Mouse (Mus musculus) urinary bladder, adult 2 months (tissue): Measurements from ENCODE around the gene Plpp3. TPM values are rescaled to one million over a fixed set of nuclear protein-coding genes. Genes with fewer than 3 reads are reported as not detected.
A peak's percentile ranks its signal among the peaks of the same experiment; 100 is the strongest.

Experiments used
- DNase-seq: peaks from one replicate; pipeline ENCODE4 v3.0.0; 2022; ENCODE audit warnings: low spot score
- polyA plus RNA-seq: library from polyadenylated mRNA; depleted of rRNA; stranded (reverse); fragments of >200 nt; gene quantifications from 2 replicates; pipeline ENCODE4 v1.2.3, GENCODE M21; 2012; rRNA removed

The Plpp3 gene
- 165 and 174 TPM in 2 replicates for polyA plus RNA-seq

DNA sequence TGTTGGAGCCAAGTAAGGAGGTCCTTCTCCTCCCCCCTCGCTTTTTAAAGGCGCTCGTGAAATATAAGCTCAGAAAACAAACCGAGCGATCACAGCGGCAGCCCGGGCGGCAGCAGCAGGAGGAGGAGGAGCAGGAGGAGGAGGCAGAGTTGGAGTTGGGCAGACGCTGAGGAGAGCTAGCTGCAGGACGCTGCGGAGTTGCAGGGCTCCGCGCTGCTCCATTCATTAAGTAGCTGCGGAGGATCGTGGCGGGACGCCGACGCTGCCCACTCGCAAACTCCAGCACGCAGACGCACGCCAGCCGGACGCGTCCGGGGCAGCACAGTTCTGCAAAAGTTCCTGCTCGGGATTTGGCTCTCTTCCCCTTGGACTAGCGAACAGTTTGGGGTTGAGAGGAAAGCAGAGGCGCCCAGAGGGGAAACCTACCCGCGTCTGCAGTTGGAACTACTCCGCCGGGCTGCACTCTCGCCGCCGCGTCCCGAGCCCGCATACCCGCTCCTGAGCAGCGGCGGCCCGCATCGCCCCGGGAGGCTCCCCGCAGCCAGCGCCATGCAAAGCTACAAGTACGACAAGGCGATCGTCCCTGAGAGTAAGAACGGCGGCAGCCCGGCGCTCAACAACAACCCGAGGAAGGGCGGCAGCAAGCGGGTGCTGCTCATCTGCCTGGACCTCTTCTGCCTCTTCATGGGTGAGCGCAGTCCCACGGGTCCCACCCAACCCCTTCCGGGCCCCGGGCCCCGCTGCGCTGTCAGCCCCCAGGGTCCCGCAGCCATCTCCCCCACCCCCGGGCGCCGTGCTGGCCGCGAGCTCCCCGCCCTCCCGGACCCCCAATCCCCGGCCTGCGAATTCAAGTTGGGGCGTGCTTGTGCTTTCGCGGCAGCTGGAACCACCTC lies at the start of gene Plpp3:
Plpp3 (plus strand) TSS at position 72 of the 893 bp plus-strand sequence.
- DNase-seq: peak; percentile 79

DNA sequence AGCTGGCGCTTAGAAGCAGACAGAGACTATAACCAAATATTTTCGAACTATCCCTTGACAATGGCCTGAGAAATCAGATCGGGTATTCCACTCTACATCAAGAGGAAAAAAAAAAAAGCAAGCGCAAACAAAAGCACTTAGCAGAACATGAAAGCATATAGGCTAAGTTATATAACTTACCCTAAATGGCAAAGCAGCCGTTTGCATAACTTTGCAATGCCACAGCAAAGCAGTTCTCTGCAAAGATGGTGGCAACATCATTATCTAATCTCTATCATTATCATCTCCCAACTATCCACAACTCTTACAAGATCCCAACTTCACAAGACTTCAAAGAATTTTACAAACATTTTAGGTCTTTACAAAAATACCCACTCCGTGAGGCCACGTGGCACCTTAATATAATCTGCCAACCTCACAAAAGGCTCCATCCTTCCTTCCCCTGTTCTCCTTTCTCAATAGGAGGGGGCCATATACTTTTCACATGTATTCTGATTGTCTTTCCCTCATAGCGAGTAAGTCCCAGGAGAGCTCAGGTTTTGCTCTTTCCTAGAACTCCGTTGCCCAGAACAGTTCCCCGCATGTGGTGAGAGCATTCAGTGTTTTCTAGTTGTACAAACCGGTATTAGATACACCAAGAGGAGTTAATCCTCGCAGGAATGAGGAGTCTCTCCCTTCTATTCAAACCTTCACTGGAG lies 49.1 kb upstream of the Plpp3 start:
- DNase-seq: no peak

DNA sequence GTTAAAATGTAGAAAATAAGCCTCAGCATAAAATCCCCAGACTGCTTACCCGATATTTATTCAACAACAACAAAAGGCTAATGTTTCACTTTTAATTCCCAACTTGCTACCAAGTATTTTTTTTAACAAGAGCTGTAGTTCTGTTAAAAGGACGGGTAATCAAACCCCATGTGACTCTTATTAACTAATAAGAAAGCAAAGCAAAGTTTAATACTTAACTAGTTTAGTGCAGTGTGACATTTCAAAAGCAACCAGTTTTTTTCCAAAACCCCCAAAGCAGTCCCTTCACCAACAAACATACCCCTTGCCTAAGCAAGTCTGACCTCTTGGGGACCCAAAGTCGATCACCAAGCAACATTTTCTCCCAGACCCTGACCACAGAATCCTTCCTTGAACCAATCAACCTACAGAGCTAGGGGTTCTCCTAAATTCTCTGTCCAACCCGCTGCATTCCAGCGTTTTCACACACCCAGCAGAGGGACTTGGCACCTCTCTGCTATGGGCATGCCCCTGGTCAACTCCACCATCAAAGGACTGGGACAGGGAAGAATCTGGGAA lies 48.4 kb upstream of the Plpp3 start:
- no peak for DNase-seq

DNA sequence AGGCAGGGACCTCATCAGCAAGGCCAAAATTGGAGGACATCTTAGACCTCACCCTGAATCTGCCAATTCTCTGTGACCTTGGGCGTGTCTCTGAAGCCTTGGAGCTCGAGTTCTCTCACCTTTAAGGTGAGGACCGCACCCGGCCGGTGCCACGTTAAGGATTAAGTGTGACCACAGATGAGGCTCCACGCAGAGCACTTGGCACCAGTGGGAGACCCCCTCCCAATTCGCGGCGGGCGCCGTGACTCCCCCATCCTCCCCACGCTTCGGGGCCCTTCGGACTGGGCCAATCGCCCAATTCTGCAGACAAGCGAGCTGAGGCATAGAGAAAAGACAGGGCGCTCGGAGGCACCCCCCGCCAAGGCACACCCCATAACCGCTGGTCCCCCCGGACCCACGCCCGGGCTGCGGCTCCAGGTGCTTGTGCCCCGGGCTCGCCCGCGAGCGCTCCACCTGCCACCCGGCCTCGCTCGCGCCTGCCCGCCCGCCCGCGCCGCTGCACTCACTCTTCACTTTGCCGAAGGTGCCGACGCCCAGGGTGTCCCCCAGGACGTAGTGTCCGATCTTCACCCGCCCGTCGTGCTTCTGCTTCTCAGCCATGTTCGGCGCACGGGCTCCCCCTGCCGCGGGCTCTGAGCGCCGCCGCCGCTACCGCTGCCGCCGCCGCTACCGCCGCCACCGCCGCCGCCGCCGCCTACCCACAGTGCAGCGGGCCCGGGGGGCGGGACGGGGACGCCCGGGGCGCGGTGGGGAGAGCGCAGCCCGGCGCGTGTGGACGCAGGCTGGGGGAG lies 47.8 kb upstream of the Plpp3 start, which contains the start of gene Prkaa2:
Prkaa2 (minus strand) TSS at position 692 of the 791 bp plus-strand sequence.
- DNase-seq: peak; percentile 89

DNA sequence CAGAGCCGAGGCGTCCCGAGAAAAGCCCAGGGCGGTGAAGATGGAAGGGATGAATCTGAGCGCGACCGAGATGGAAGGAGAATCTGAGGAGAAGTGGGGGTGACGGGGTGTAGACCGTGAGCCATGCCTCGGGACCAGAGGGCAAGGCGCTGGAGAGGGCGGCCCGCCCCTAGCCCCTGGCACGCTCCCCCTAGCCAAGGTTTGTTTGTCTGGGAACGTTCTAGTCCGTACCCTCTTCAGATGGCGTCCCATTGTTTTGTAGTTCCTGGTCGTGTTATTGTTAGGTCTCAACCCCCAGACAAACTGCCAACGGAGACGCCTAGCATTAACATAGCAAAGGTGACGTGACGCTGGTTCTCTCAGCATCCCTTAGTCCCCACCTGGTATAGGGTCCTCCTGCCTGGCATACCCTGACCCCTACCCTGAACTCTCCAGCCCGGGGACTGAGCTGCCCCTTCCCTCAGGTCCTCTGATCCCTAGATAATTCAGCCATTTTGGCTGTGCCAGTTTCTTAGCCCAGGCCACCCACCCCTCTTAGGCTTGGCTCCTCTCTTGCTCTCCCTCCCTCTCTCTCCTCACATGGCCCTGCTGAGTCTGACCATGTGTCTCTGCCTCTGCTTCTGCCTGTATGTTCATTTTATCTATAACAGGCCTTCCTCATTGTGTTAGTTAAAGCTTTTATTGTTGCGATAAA lies 47.0 kb upstream of the Plpp3 start:
- DNase-seq: peak; percentile 33

DNA sequence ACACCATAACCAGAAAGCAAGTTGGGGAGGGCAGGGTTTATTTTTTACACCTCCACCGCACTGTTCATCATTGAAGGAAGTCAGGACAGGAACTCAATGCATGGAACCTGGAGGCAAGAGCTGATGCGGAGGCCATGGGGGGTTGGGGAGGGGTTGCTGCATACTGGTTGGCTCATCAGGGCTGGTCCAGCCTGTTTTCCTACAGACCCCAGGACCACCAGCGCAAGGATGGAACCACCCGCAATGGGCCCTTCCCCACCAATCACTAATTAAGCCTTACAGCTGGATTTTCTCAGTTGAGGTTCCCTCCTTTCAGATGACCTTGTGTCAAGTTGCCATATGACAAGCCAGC lies 46.5 kb upstream of the Plpp3 start:
- DNase-seq: no peak

DNA sequence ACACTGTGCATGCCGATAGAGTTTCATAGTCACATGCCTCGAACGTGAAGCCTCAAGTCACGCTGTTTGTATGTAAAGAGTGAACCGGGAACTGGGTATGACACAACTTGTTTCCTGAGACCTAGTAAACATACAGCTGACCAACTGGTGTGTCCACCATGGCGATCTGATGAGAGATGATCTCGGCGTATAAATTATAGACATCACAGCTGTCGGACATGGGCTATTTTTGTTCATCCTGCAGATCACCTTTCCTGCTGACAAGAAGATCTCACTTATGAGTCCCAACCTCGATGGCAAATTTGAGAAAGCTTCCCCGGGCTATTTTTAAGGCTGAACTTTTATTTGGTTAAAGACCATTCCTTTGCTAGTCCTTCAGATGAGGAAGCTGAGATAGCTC lies 45.4 kb upstream of the Plpp3 start:
- DNase-seq: no peak

DNA sequence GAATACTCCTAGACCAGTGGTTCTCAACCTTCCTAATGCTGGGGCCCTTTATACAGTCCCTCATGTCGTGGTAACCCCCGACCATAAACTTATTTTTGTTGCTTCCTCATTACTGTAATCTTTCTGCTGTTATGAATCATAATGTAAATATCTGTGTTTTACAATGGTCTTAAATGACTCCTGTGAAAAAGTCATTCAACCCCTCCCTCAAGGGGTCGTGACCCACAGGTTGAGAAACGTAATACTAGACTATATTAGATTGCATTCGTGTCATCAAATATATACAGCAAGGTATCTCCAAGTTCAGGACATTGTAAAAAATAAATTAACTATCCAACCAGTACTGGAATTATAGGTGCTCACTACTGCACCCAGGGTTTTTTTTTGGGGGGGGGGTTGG lies 44.1 kb upstream of the Plpp3 start:
- no peak for DNase-seq

DNA sequence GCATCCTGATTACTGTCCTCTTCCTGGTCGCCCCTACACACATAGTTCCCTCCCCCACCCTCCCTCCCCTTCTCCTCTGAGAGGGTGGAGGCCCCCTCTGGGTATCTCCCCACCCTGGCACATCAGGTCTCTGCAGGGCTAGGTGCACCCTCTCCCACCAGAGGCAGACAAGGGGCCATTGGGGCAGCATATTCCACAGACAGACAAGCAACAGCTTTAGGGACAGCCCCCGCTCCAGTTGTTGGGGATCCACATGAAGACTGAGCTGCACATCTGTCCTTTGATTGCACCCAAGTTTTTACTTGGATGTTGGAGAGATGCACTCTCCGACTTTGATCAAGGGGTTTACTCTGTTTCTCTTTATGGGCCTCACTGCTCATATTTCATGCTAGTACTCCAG lies 43.7 kb upstream of the Plpp3 start:
- DNase-seq: no peak

DNA sequence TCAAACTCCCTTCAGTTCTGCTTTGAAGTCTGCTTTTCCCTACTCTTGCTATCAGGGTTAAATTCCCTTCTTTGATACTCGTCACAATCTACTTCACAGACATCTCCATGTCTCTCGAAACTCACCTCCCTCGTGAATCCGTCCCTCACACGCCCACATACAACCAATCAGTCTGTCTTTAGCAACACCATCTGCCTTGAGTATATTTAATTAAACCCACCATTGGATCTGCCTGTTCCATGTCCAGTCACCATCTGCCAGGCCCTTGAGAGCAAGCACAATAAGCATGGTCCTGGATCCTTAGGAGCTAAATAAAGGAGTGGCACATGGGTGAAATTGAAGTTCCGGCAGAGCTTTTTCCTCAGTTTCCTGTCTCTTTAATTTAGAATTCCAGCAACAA lies 36.1 kb upstream of the Plpp3 start:
- no peak for DNase-seq

DNA sequence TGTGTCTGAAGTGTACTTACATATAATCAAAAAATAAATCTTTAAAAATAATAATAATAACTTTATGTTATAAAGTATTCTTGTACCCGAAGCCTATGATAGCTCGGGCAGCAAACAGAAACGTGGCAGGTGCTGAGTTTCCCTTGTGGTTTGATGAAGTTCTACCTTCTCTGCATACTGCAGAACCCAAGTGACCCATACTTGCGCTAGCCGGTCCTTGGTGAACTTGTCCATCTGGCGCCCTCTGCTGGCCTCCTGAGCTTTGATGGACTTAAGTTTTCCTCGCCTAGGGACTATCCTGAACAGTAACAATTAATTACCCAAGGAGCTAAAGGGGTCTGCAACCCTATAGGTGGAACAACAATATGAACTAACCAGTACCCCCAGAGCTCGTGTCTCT lies 34.7 kb upstream of the Plpp3 start:
- peak; percentile 47 for DNase-seq

DNA sequence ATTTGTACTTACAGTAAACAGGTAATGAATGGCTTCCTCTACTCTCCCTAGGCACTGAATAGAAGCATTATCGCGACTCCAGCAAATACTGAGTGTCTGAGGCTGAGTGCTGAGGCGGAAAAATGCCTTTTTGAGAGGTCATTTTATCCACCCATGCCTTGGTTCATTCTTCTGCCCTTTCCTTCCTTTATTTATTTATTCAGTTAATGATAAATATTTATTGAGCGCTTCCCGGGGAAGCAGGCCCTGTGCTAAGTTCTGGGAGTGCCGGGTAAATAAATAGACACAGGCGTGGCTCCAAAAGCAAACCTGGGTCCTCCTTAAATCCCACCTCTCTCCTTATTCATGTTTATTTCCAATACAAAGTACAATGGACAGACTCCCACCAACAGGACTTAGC lies 27.9 kb upstream of the Plpp3 start:
- no peak for DNase-seq

DNA sequence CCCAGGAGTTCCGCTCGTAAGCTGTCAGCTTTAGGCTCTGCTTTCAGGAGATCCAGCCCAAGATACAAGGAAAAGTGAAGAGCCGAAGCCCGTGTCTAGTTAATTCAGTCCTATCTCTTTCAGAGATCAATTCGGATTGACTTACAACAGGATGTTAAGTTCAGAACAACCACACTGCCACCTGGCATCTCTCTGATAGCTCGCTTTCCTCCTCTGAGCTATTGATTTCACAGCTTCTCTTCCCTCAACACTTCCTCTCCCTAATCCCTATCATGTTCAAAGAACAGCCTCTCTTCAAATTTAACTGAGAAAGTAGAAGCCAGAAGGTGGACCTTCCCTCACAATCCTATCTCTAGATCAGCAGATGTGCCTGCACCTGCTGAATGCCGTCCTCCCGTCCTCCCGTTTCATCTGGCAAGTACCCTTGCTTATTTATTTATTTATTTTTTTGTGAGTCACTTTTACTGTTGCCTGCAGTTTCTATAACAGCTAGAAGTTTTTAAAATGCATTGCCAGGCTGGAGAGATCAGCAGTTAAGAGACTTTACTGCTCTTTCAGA lies 25.3 kb upstream of the Plpp3 start:
- DNase-seq: no peak

DNA sequence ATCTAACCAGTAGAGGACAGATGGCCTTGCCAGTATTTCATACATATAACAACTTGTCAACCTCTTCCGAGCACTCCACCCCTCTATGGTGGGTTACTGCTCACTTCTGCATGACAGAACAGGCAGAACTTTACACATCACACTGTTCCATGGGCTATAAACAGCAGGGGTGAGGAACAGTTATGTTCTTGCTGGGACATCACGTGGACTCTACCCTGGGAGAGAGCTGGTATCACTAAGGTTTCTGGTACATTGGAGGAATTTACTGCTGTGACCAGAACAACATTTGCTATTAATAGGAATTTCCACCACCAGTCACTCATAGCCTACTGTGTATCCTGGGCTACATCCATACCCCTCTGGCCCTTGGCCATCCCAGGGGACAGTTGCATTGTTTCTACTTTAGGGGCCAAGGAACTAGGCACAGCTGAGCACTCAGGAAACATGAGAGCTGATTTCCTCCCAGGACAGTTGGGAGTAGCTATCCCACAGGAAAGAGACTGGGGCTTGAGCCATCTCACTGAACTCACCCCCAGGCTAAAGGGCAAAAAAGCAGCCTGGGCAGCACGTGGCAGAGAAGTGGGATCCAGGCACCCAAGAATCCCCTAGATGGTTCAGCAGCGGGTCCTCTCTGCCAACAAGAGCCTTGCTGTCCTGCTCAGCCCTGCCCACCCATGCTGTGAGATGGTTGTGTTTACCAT lies 23.6 kb upstream of the Plpp3 start:
- DNase-seq: no peak

DNA sequence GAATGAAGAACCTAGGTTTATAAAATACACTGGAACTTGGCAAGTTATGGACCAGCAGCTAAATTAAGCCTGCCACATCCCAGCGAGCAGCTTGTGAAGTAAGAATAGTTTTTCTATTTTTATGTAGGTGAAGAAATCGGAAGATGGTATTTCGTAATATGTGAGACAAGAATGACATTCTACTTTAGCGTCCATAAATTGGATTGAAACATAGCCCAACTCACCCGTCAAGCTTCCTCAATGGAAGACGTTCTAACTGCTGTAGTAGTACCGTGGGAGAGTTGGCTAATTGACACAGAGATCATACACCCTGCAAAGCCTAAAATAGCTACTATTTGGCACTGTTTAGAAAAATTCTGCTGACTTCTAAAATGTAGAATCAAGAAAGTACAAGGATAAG lies 7.7 kb upstream of the Plpp3 start:
- no peak for DNase-seq

DNA sequence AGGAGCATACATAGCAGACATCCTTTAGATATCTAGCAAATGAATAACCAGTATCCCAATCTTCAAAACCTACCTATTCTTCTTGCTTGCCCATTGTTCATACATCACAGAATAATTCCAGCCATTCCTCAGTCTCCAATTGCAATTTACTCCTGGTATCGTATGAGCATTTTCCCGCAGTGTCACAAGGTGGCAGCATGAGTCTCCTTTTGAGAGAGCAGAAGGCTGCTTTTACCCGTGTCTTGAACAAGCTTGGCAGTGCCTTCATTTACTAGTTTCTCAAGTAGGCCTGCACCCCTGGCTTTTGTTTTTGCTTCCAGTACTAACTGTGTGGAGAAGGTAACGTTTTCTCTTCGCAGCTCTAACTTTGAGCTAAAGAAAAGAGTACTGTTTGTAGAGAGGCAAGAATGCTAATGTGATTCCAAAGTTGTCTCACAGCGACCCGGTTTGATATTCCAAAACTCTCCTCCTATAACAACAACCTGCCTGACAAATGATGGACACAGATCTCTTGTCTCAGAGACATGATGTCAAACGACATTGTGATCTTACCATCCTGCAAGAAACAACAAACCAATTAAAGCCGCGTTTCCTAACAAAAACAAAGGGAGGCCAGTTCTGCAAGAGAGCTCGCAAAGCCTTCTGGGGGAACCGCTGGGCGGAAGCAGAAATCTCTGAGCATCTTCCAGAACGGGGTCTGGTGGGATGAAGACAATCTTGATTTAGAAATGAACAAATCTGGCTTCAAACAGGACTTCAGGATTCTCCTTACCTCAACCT lies 5.0 kb upstream of the Plpp3 start:
- DNase-seq: no peak

DNA sequence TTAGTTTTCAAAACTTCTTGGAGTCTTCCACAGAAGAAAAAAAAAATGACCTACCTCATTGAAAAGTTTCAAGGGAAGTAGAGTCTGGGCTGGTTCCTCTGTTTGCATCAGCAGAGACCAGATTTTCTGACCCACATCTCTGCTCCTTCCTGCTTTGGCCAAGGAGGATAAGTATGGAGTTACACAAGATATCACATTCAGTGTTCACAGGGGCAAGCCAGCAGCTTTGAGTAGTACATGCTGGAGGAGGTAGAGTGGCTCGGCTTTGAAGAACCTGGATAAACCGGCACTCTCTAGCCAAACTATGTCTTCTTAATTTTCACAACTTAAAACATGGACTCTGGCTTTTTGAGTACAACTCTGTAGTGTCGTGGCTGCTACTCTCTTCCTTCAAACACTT lies 3.9 kb upstream of the Plpp3 start:
- DNase-seq: no peak

DNA sequence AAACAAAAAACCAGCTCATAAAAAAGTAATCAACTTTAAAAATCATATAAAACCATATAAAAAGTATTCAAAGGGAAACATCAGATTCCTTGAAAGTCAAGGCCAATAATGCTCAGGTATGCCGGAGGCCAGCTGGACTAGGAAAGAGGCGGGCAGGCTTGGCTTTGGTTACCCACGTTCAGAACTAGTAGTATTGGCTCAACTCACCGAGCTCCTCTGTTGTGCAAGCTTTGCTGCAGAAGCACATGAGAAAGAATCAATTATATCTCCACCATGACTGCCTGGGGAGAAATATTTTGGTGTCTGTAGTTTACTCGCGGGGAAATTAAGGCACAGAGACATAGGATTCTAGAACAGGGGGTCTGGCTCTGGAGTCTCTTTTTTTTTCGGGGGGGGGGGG lies 866 bp upstream of the Plpp3 start:
- no peak for DNase-seq

DNA sequence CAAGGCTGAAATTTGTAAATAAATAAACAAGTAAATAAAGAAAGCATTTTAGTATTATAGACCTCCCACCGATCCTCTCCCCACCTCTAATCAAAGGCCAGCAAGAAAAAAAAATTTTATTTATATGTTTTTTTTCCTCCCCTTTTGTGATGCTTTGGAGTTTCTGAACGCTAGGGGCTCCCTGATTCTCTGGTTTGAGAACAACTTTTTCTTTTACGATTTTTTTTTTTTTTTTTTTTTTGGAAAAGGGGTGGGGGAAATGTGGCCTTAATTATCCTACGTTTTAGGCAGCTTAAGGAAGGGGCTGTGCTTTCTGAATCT lies 232 bp upstream of the Plpp3 start:
- no peak for DNase-seq

DNA sequence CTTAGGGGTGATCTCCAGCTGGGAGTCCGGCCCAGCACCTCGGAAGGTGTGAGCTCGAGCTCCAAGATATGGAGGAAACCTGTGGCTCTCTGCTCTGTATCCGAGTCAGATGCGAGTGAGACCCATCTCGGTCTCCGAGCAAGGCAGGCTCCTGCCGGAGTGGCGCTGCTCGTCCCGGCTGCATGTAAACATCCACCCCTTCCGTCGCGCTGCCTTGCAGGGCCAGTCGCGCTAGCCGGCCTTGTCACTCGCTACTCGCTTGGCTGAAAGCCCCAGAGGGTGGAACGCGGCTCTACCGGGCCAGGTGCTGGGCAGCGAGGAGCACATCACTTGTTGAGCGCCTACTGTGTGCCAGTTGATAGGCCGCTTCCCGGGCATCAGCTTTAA lies 1.0 kb downstream of the Plpp3 start:
- DNase-seq: peak; percentile 75
